Mouse (Mus musculus): ENCODE measurements around the gene Copg1. TPM values are rescaled to one million over a fixed set of nuclear protein-coding genes. Genes with fewer than 3 reads are reported as not detected.
"Not testable (repeated sequence)": the region's sequence is repeated elsewhere in the genome, so short reads cannot be mapped to it uniquely, and the experiment has no call there.

Gene Copg1
- polyA plus RNA-seq, 1 experiment from 2014 or later, result 117 TPM

DNA sequence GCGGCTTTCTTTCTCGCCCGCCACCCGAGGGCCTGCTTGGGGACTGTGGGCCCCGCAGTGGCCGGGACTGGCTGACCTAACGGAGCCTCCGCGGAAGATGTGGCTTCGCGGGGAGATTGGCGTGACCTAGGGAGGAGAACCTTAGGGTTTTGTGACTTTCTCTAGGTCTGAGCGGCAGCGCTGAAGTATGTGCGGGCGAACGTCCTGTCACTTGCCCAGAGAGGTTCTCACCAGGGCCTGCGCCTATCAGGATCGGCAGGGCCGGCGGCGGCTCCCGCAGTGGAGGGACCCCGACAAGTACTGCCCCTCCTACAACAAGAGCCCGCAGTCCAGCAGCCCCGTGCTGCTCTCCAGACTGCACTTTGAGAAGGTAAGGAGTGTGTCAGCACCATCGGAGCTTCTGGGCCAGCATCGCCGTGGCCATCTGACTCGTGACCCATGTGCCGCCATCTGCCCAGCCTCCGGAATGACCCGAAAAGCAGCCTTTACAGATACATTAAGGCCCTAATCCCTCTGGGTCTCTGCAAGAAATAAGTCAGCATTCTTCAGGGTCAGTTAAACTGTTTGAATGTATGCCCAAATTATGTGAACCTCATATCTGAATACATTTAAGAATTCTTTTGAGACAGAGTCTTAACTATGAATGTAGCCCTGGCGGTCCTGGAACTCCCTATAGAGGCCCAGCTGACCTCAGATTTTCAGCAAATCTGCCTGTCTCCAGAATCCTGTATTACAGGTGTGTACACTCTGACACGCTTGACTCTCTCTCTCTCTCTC lies 26.9 kb downstream of the Copg1 start:
- H3K4me2 ChIP-seq (ENCODE audit: low read depth, low read length), result peak overlapping the region; percentile 81
- peak overlapping the region; percentile 87 for H3K27ac ChIP-seq (ENCODE audit: low read length)
- H3K9ac ChIP-seq (ENCODE audit: low read length), result peak overlapping the region; percentile 88
- no peaks in the 10 kb centered on the region for H3K27me3 ChIP-seq (ENCODE audit: control insufficient read depth, insufficient read depth, low read length)
- ATAC-seq (replicated peaks; ENCODE audit: extremely low read depth, insufficient read depth, low FRiP score), result peak; percentile 59
- H3K4me3 ChIP-seq (ENCODE audit: low read length), result peak overlapping the region; percentile 76
- WGBS, result 4% methylated on average over 35 of the region's 35 CpGs
- peaks cover 12% of the 10 kb centered on the region for H3K4me1 ChIP-seq (ENCODE audit: control insufficient read depth, insufficient read depth, low read length)
- H3K9me3 ChIP-seq (replicated peaks; ENCODE audit: control insufficient read depth, low read length), result no peaks in the 10 kb centered on the region
- peaks cover 36% of the 10 kb centered on the region for H3K36me3 ChIP-seq (ENCODE audit: control insufficient read depth, insufficient read depth)

DNA sequence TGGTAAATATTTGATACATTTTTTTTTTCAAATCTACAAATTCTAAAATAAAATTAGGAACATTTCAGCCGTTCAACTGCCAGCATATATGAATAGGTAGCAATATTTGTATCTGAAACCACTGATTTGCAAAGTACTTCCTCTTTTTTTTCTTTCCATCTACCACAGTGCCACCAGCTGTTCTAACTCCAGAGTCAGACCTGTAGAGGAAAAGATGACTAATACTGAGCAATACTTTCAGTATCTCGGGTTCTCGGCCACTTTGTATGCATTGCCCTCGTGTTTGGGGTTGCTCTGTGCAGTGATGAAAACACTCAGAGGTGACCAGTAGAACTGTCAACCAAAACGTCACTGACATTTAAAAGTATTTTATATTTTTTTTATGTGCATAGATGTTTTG lies 28.3 kb downstream of the Copg1 start:
- no peak for ATAC-seq (replicated peaks; ENCODE audit: extremely low read depth, insufficient read depth, low FRiP score)
- H3K27ac ChIP-seq (ENCODE audit: low read length), result no peak overlapping the region
- H3K4me2 ChIP-seq (ENCODE audit: low read depth, low read length), result no peak overlapping the region
- H3K9ac ChIP-seq (ENCODE audit: low read length), result no peak overlapping the region
- peaks cover 34% of the 10 kb centered on the region for H3K36me3 ChIP-seq (ENCODE audit: control insufficient read depth, insufficient read depth)
- peaks cover 12% of the 10 kb centered on the region for H3K4me1 ChIP-seq (ENCODE audit: control insufficient read depth, insufficient read depth, low read length)
- 66% methylated on average over 5 of the region's 5 CpGs for WGBS
- H3K9me3 ChIP-seq (replicated peaks; ENCODE audit: control insufficient read depth, low read length), result no peaks in the 10 kb centered on the region
- no peak overlapping the region for H3K4me3 ChIP-seq (ENCODE audit: low read length)
- H3K27me3 ChIP-seq (ENCODE audit: control insufficient read depth, insufficient read depth, low read length), result no peaks in the 10 kb centered on the region

DNA sequence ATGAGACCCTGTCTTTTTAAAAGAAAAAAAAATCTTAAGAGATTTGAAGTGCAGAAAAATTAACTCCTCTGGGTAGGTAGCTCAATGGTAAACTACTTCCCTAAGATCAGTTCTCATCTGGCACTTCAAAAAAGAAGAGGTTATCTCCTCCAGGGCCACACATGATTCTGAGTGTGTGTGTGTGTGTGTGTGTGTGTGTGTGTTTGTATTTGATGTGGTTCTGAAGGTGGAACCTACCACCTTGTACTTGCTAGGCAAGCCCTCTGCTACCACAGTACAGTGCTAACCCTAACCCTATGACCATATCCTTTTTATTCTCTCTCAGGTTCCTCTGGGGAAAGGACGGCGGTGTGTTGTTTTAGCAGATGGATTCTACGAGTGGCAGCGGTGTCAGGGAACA lies 33.6 kb downstream of the Copg1 start:
- H3K4me2 ChIP-seq (ENCODE audit: low read depth, low read length), result no peak overlapping the region
- peaks cover 39% of the 10 kb centered on the region for H3K36me3 ChIP-seq (ENCODE audit: control insufficient read depth, insufficient read depth)
- H3K4me1 ChIP-seq (ENCODE audit: control insufficient read depth, insufficient read depth, low read length), result no peaks in the 10 kb centered on the region
- H3K4me3 ChIP-seq (ENCODE audit: low read length), result no peak overlapping the region
- no peak overlapping the region for H3K27ac ChIP-seq (ENCODE audit: low read length)
- 93% methylated on average over 4 of the region's 4 CpGs for WGBS
- H3K9me3 ChIP-seq (replicated peaks; ENCODE audit: control insufficient read depth, low read length), result no peaks in the 10 kb centered on the region
- no peak overlapping the region for H3K9ac ChIP-seq (ENCODE audit: low read length)
- H3K27me3 ChIP-seq (ENCODE audit: control insufficient read depth, insufficient read depth, low read length), result no peaks in the 10 kb centered on the region
- no peak for ATAC-seq (replicated peaks; ENCODE audit: extremely low read depth, insufficient read depth, low FRiP score)

DNA sequence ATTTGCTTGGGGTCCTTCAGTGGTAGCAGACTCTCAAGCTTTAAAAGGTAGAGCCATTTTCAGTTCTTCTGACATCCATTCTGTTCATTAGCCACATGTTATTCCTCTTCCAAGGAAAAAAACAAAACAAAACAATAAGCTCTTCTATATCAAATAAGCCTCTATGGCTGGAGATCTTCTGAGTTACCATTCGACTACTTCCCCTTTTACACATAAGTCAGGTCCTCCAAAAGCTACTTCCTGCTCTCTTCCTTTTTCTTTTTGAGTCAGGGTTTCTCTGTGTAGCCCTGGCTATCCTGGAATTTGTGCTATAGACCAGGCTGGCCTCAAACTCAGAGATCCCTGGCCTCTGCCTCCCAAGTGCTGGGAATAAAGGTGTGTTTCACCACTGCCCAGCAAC lies 36.0 kb downstream of the Copg1 start:
- H3K27ac ChIP-seq (ENCODE audit: low read length), result no peak overlapping the region
- H3K4me1 ChIP-seq (ENCODE audit: control insufficient read depth, insufficient read depth, low read length), result no peaks in the 10 kb centered on the region
- WGBS, result 79% methylated on average over 1 of the region's 1 CpGs
- H3K9me3 ChIP-seq (replicated peaks; ENCODE audit: control insufficient read depth, low read length), result no peaks in the 10 kb centered on the region
- peaks cover 37% of the 10 kb centered on the region for H3K36me3 ChIP-seq (ENCODE audit: control insufficient read depth, insufficient read depth)
- H3K27me3 ChIP-seq (ENCODE audit: control insufficient read depth, insufficient read depth, low read length), result no peaks in the 10 kb centered on the region
- H3K4me2 ChIP-seq (ENCODE audit: low read depth, low read length), result no peak overlapping the region
- H3K9ac ChIP-seq (ENCODE audit: low read length), result no peak overlapping the region
- no peak for ATAC-seq (replicated peaks; ENCODE audit: extremely low read depth, insufficient read depth, low FRiP score)
- no peak overlapping the region for H3K4me3 ChIP-seq (ENCODE audit: low read length)

DNA sequence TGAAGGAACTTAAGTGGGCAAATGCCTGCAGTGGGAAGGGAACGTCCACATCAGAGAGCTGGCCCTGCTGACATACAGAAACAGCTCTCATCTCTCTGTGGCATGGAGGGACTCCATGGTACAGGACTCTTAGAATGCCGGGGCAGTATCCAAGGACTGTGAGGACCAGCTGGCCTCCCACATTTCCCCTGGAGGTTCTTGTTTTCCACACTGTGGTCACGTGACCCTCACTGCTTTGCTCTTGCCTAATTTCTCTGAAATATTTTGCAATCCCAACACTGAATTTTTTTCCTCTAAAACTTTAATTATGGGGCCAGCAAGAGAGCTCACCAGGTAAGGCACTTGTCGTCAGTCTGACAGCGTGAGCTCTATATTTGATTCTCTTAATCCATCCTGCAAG lies 47.4 kb downstream of the Copg1 start:
- H3K9me3 ChIP-seq (replicated peaks; ENCODE audit: control insufficient read depth, low read length), result no peaks in the 10 kb centered on the region
- H3K4me3 ChIP-seq (ENCODE audit: low read length), result no peak overlapping the region
- ATAC-seq (replicated peaks; ENCODE audit: extremely low read depth, insufficient read depth, low FRiP score), result no peak
- H3K36me3 ChIP-seq (ENCODE audit: control insufficient read depth, insufficient read depth), result peaks cover 30% of the 10 kb centered on the region
- no peak overlapping the region for H3K4me2 ChIP-seq (ENCODE audit: low read depth, low read length)
- H3K27me3 ChIP-seq (ENCODE audit: control insufficient read depth, insufficient read depth, low read length), result no peaks in the 10 kb centered on the region
- no peak overlapping the region for H3K9ac ChIP-seq (ENCODE audit: low read length)
- WGBS, result 81% methylated on average over 5 of the region's 5 CpGs
- no peak overlapping the region for H3K27ac ChIP-seq (ENCODE audit: low read length)
- H3K4me1 ChIP-seq (ENCODE audit: control insufficient read depth, insufficient read depth, low read length), result no peaks in the 10 kb centered on the region

DNA sequence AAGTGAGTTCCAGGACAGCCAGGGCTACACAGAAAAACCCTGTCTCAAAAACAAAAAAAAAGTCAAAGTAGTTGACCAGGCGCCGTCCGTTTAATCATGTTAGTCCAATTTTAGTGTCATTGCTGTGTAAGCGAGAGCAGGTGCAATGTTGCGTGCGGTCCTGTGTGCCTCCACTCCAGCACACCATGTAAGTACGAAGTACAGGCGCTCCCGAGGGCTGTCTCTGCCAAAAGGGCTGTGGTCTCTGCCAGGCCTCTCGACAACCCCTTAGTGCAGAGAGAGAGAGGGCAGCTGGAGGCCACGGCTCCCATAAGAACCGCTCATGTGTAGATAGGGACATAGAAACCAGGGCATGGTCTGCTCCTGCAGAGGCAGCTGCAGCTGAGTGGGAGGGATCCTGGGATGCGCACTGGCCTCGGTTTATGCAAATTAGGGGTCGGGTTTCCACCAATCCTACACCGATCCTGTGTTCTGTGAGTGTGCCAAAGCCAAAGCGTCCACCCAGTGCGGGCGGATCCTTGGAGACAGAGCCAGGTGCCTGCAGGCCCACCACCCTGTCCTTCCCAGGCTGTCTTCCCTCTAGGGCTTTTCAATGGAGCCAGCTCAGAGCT lies 49.7 kb downstream of the Copg1 start:
- ATAC-seq (replicated peaks; ENCODE audit: extremely low read depth, insufficient read depth, low FRiP score), result peak; percentile 97
- Histone ChIP-seq H3K27me3 (ENCODE audit: control insufficient read depth, insufficient read depth, low read length) (no peaks in the 10 kb centered on the region), H3K27ac (ENCODE audit: low read length) (peak overlapping the region; percentile 55; the same call in 1 of the 2 replicates), H3K9ac (ENCODE audit: low read length) (no peak overlapping the region), H3K4me3 (ENCODE audit: low read length) (no peak overlapping the region), H3K4me2 (ENCODE audit: low read depth, low read length) (peak overlapping the region; percentile 35; the same call in 1 of the 2 replicates), H3K36me3 (ENCODE audit: control insufficient read depth, insufficient read depth) (peaks cover 26% of the 10 kb centered on the region), H3K9me3 (replicated peaks; ENCODE audit: control insufficient read depth, low read length) (no peaks in the 10 kb centered on the region), H3K4me1 (ENCODE audit: control insufficient read depth, insufficient read depth, low read length) (no peaks in the 10 kb centered on the region)
- 32% methylated on average over 19 of the region's 19 CpGs for WGBS

DNA sequence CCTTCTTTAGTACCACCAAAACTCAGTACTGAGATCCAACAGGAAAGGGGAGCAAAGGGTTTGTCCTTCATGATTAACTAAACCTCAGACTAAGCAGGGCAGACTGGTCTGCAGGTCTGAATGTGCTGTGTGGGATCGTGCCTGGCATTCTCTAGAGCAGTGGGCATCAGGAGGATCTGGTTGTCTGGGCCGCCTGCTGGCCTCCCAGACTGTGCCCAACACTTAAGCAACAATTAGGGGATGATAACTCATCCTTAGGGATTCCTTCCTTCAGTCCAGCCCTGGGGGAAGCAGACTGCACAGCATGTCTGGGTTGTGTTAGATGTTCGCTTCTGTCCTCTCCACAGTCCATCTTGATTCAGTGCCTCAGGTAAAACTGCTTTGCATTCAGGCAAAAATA lies 51.3 kb downstream of the Copg1 start:
- Histone ChIP-seq H3K36me3 (ENCODE audit: control insufficient read depth, insufficient read depth) (peaks cover 20% of the 10 kb centered on the region), H3K9me3 (replicated peaks; ENCODE audit: control insufficient read depth, low read length) (no peaks in the 10 kb centered on the region), H3K27ac (ENCODE audit: low read length) (no peak overlapping the region), H3K4me3 (ENCODE audit: low read length) (no peak overlapping the region), H3K27me3 (ENCODE audit: control insufficient read depth, insufficient read depth, low read length) (no peaks in the 10 kb centered on the region), H3K4me2 (ENCODE audit: low read depth, low read length) (no peak overlapping the region), H3K4me1 (ENCODE audit: control insufficient read depth, insufficient read depth, low read length) (no peaks in the 10 kb centered on the region), H3K9ac (ENCODE audit: low read length) (no peak overlapping the region)
- ATAC-seq (replicated peaks; ENCODE audit: extremely low read depth, insufficient read depth, low FRiP score), result no peak
- 92% methylated on average over 3 of the region's 3 CpGs for WGBS

DNA sequence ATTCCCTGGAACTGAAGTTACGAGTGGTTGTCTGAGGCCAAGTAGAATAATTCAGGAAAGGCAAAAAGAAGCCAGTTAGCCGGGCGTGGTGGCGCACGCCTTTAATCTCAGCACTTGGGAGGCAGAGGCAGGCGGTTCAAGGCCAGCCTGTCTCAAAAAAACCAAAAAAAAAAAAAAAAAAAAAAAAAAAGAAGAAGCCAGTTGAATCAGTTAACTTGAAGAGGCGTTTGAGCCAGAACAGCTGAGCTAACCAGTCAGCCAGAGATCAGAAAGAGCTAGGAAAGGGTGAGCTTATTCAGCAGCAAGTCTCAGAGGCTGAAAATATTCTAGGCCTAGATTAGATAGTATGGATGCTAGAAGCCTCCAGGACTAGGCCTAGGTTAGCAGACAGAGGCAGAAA lies 54.6 kb downstream of the Copg1 start:
- ATAC-seq (replicated peaks; ENCODE audit: extremely low read depth, insufficient read depth, low FRiP score), result no peak
- no peaks in the 10 kb centered on the region; the same call in 1 of the 2 replicates for H3K9me3 ChIP-seq (replicated peaks; ENCODE audit: control insufficient read depth, low read length)
- H3K4me1 ChIP-seq (ENCODE audit: control insufficient read depth, insufficient read depth, low read length), result no peaks in the 10 kb centered on the region
- WGBS, result 78% methylated on average over 7 of the region's 7 CpGs
- no peak overlapping the region for H3K4me3 ChIP-seq (ENCODE audit: low read length)
- no peaks in the 10 kb centered on the region for H3K36me3 ChIP-seq (ENCODE audit: control insufficient read depth, insufficient read depth)
- no peak overlapping the region for H3K4me2 ChIP-seq (ENCODE audit: low read depth, low read length)
- no peak overlapping the region for H3K27ac ChIP-seq (ENCODE audit: low read length)
- no peak overlapping the region for H3K9ac ChIP-seq (ENCODE audit: low read length)
- no peaks in the 10 kb centered on the region for H3K27me3 ChIP-seq (ENCODE audit: control insufficient read depth, insufficient read depth, low read length)

DNA sequence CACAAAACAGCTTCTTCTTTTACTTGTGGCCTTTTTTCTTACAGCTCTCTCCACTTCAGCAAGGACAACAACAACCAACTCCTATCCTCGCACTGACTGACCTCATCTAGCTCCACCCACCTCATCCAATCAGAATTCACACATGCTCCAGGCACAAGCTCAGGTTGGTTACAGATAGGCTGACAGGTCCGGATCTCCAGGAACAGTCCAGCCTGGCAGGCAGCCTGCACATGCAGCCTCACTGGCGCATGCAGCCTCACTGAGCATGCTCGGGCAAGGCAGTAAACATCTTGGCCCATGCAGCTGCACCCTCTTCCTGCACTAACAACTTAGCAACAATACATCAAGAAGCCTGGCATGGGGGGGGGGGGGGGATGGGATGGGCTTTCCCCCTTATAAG lies 74.8 kb downstream of the Copg1 start:
- not testable (repeated sequence) for H3K9me3 ChIP-seq (replicated peaks; ENCODE audit: control insufficient read depth, low read length); H3K4me3 ChIP-seq (ENCODE audit: low read length); H3K4me1 ChIP-seq (ENCODE audit: control insufficient read depth, insufficient read depth, low read length); H3K9ac ChIP-seq (ENCODE audit: low read length); H3K4me2 ChIP-seq (ENCODE audit: low read depth, low read length); H3K27me3 ChIP-seq (ENCODE audit: control insufficient read depth, insufficient read depth, low read length); H3K27ac ChIP-seq (ENCODE audit: low read length); H3K36me3 ChIP-seq (ENCODE audit: control insufficient read depth, insufficient read depth); ATAC-seq (replicated peaks; ENCODE audit: extremely low read depth, insufficient read depth, low FRiP score)
- 62% methylated on average over 4 of the region's 4 CpGs for WGBS
